Mouse (Mus musculus): Measurements from ENCODE around the gene Sorbs2. TPM values are rescaled to one million over a fixed set of nuclear protein-coding genes. Genes with fewer than 3 reads are reported as not detected.

Gene Sorbs2
- polyA plus RNA-seq, 1 experiment from 2014 or later: 113 TPM

- 93% methylated on average over 1 of the region's 1 CpGs for WGBS
- Histone ChIP-seq H3K9ac (no peak overlapping the region), H3K4me3 (replicated peaks) (no peak overlapping the region), H3K36me3 (replicated peaks) (no peaks in the 10 kb centered on the region), H3K4me1 (peaks cover 10% of the 10 kb centered on the region; the same call in 1 of the 2 replicates), H3K27ac (no peak overlapping the region), H3K4me2 (no peak overlapping the region), H3K9me3 (no peaks in the 10 kb centered on the region), H3K27me3 (no peaks in the 10 kb centered on the region)
- ATAC-seq (ENCODE audit: low FRiP score): no peak
Measured at GRCm38 (mm10) chr8:45583856-45584255, 76.3 kb downstream of the Sorbs2 start.

GRCm38 (mm10) chr8:45584390-45585052, 76.9 kb downstream of the Sorbs2 start:
- Histone ChIP-seq H3K27me3 (no peaks in the 10 kb centered on the region), H3K9ac (no peak overlapping the region), H3K4me3 (replicated peaks) (no peak overlapping the region), H3K36me3 (replicated peaks) (no peaks in the 10 kb centered on the region), H3K4me2 (no peak overlapping the region), H3K27ac (no peak overlapping the region), H3K9me3 (no peaks in the 10 kb centered on the region), H3K4me1 (peaks cover 10% of the 10 kb centered on the region; the same call in 1 of the 2 replicates)
- ATAC-seq (ENCODE audit: low FRiP score): no peak
- WGBS: 91% methylated on average over 9 of the region's 9 CpGs

GRCm38 (mm10) chr8:45585158-45585557, 77.6 kb downstream of the Sorbs2 start:
- WGBS: 31% methylated on average over 4 of the region's 4 CpGs
- ATAC-seq (ENCODE audit: low FRiP score): no peak
- Histone ChIP-seq H3K27ac (no peak overlapping the region), H3K9me3 (no peaks in the 10 kb centered on the region), H3K9ac (no peak overlapping the region), H3K36me3 (replicated peaks) (no peaks in the 10 kb centered on the region), H3K4me1 (peaks cover 10% of the 10 kb centered on the region; the same call in 1 of the 2 replicates), H3K27me3 (no peaks in the 10 kb centered on the region), H3K4me2 (no peak overlapping the region), H3K4me3 (replicated peaks) (no peak overlapping the region)

GRCm38 (mm10) chr8:45587011-45587410, 79.4 kb downstream of the Sorbs2 start:
- no peak overlapping the region for H3K27ac ChIP-seq
- ATAC-seq (ENCODE audit: low FRiP score): no peak
- H3K27me3 ChIP-seq: no peaks in the 10 kb centered on the region
- H3K4me2 ChIP-seq: no peak overlapping the region
- peaks cover 10% of the 10 kb centered on the region; the same call in 1 of the 2 replicates for H3K4me1 ChIP-seq
- H3K4me3 ChIP-seq (replicated peaks): no peak overlapping the region
- H3K36me3 ChIP-seq (replicated peaks): no peaks in the 10 kb centered on the region
- 94% methylated on average over 9 of the region's 9 CpGs for WGBS
- no peak overlapping the region for H3K9ac ChIP-seq
- no peaks in the 10 kb centered on the region for H3K9me3 ChIP-seq

- no peak overlapping the region for H3K9ac ChIP-seq
- H3K9me3 ChIP-seq: no peaks in the 10 kb centered on the region
- no peak for ATAC-seq (ENCODE audit: low FRiP score)
- no peaks in the 10 kb centered on the region for H3K36me3 ChIP-seq (replicated peaks)
- H3K4me3 ChIP-seq (replicated peaks): no peak overlapping the region
- no peak overlapping the region for H3K27ac ChIP-seq
- no peak overlapping the region for H3K4me2 ChIP-seq
- H3K27me3 ChIP-seq: no peaks in the 10 kb centered on the region
- 65% methylated on average over 4 of the region's 4 CpGs for WGBS
- H3K4me1 ChIP-seq: 0 out of 2 replicates have a peak, but pooled peaks cover under 1% of the 10 kb centered on the region
Measured at GRCm38 (mm10) chr8:45591888-45592287, 84.3 kb downstream of the Sorbs2 start.

- Histone ChIP-seq H3K4me2 (no peak overlapping the region), H3K27ac (no peak overlapping the region), H3K4me1 (no peaks in the 10 kb centered on the region), H3K36me3 (replicated peaks) (no peaks in the 10 kb centered on the region), H3K9ac (no peak overlapping the region), H3K9me3 (no peaks in the 10 kb centered on the region), H3K27me3 (no peaks in the 10 kb centered on the region), H3K4me3 (replicated peaks) (no peak overlapping the region)
- ATAC-seq (ENCODE audit: low FRiP score): no peak
- WGBS: 90% methylated on average over 5 of the region's 5 CpGs
Measured at GRCm38 (mm10) chr8:45593711-45594110, 86.1 kb downstream of the Sorbs2 start.

GRCm38 (mm10) chr8:45595983-45596382, 88.4 kb downstream of the Sorbs2 start:
- Histone ChIP-seq H3K9me3 (no peaks in the 10 kb centered on the region), H3K4me3 (replicated peaks) (no peak overlapping the region), H3K9ac (no peak overlapping the region), H3K27ac (no peak overlapping the region), H3K36me3 (replicated peaks) (no peaks in the 10 kb centered on the region), H3K4me1 (no peaks in the 10 kb centered on the region), H3K27me3 (no peaks in the 10 kb centered on the region), H3K4me2 (no peak overlapping the region)
- 86% methylated on average over 1 of the region's 1 CpGs for WGBS
- ATAC-seq (ENCODE audit: low FRiP score): no peak

- Histone ChIP-seq H3K9me3 (no peaks in the 10 kb centered on the region), H3K36me3 (replicated peaks) (no peaks in the 10 kb centered on the region), H3K27me3 (no peaks in the 10 kb centered on the region), H3K9ac (no peak overlapping the region), H3K4me2 (no peak overlapping the region), H3K4me3 (replicated peaks) (no peak overlapping the region), H3K4me1 (no peaks in the 10 kb centered on the region), H3K27ac (no peak overlapping the region)
- ATAC-seq (ENCODE audit: low FRiP score): no peak
- 90% methylated on average over 2 of the region's 2 CpGs for WGBS
Measured at GRCm38 (mm10) chr8:45596591-45596990, 89.0 kb downstream of the Sorbs2 start.

GRCm38 (mm10) chr8:45597631-45598420, 90.2 kb downstream of the Sorbs2 start:
- 88% methylated on average over 7 of the region's 7 CpGs for WGBS
- H3K27me3 ChIP-seq: no peaks in the 10 kb centered on the region
- no peak for ATAC-seq (ENCODE audit: low FRiP score)
- no peaks in the 10 kb centered on the region for H3K9me3 ChIP-seq
- H3K4me3 ChIP-seq (replicated peaks): no peak overlapping the region
- no peak overlapping the region for H3K27ac ChIP-seq
- no peaks in the 10 kb centered on the region for H3K36me3 ChIP-seq (replicated peaks)
- no peak overlapping the region for H3K9ac ChIP-seq
- H3K4me1 ChIP-seq: no peaks in the 10 kb centered on the region
- H3K4me2 ChIP-seq: no peak overlapping the region

- Histone ChIP-seq H3K4me3 (replicated peaks) (no peak overlapping the region), H3K4me2 (no peak overlapping the region), H3K9me3 (no peaks in the 10 kb centered on the region), H3K27ac (no peak overlapping the region), H3K27me3 (no peaks in the 10 kb centered on the region), H3K4me1 (no peaks in the 10 kb centered on the region), H3K36me3 (replicated peaks) (no peaks in the 10 kb centered on the region), H3K9ac (no peak overlapping the region)
- ATAC-seq (ENCODE audit: low FRiP score): no peak
- 66% methylated on average over 2 of the region's 2 CpGs for WGBS
Measured at GRCm38 (mm10) chr8:45598883-45599282, 91.3 kb downstream of the Sorbs2 start.

GRCm38 (mm10) chr8:45602019-45602418, 94.4 kb downstream of the Sorbs2 start:
- no peaks in the 10 kb centered on the region for H3K9me3 ChIP-seq
- no peaks in the 10 kb centered on the region for H3K4me1 ChIP-seq
- H3K4me2 ChIP-seq: no peak overlapping the region
- H3K9ac ChIP-seq: no peak overlapping the region
- no peaks in the 10 kb centered on the region for H3K36me3 ChIP-seq (replicated peaks)
- ATAC-seq (ENCODE audit: low FRiP score): no peak
- H3K27ac ChIP-seq: no peak overlapping the region
- 85% methylated on average over 4 of the region's 4 CpGs for WGBS
- H3K4me3 ChIP-seq (replicated peaks): no peak overlapping the region
- H3K27me3 ChIP-seq: no peaks in the 10 kb centered on the region

- Histone ChIP-seq H3K9me3 (no peaks in the 10 kb centered on the region), H3K4me2 (no peak overlapping the region), H3K4me1 (peaks cover 2% of the 10 kb centered on the region; the same call in 1 of the 2 replicates), H3K4me3 (replicated peaks) (no peak overlapping the region), H3K27ac (no peak overlapping the region), H3K27me3 (no peaks in the 10 kb centered on the region), H3K36me3 (replicated peaks) (no peaks in the 10 kb centered on the region), H3K9ac (no peak overlapping the region)
- 84% methylated on average over 1 of the region's 1 CpGs for WGBS
- no peak for ATAC-seq (ENCODE audit: low FRiP score)
Measured at GRCm38 (mm10) chr8:45605419-45605818, 97.8 kb downstream of the Sorbs2 start.

GRCm38 (mm10) chr8:45607012-45607411, 99.4 kb downstream of the Sorbs2 start:
- Histone ChIP-seq H3K9me3 (no peaks in the 10 kb centered on the region), H3K9ac (no peak overlapping the region), H3K27me3 (no peaks in the 10 kb centered on the region), H3K4me3 (replicated peaks) (no peak overlapping the region), H3K27ac (no peak overlapping the region), H3K4me2 (no peak overlapping the region), H3K36me3 (replicated peaks) (no peaks in the 10 kb centered on the region), H3K4me1 (peaks cover 5% of the 10 kb centered on the region; the same call in 1 of the 2 replicates)
- WGBS: 92% methylated on average over 6 of the region's 6 CpGs
- ATAC-seq (ENCODE audit: low FRiP score): no peak
